Mouse (Mus musculus): ENCODE data around the gene Tmco1. TPM values are rescaled to one million over a fixed set of nuclear protein-coding genes. Genes with fewer than 3 reads are reported as not detected.

Tmco1 gene
- polyA plus RNA-seq, 1 experiment from 2014 or later = 90.1 TPM

Small RNA genes lying within 50 kb of the gene (microRNA-seq; reads per million reads assigned to microRNA genes)
- gene Gm25911 = not detected
- gene Mir6347 = not detected

Other genes with a start within 250 kb of the Tmco1 start
- gene Uck2, start 23.1 kb upstream of the Tmco1 start, polyA plus RNA-seq (2014; fragmentation: Nextera tagmentation; extraction: Ambion mirVana) = 39.2 TPM in 2 replicates
- gene Aldh9a1, start 41.6 kb downstream of the Tmco1 start, polyA plus RNA-seq (2014; fragmentation: Nextera tagmentation; extraction: Ambion mirVana) = 26.5 and 28.1 TPM in 2 replicates
- gene Mgst3, start 85.5 kb downstream of the Tmco1 start, polyA plus RNA-seq (2014; fragmentation: Nextera tagmentation; extraction: Ambion mirVana) = 215 and 219 TPM in 2 replicates
- gene Lrrc52, start 158.4 kb downstream of the Tmco1 start, polyA plus RNA-seq (2014; fragmentation: Nextera tagmentation; extraction: Ambion mirVana) = 0.30 and 0.47 TPM in 2 replicates